Mouse (Mus musculus) erythroblast, adult 5-6 weeks (primary cell): ENCODE measurements around the gene Dis3l. TPM values are rescaled to one million over a fixed set of nuclear protein-coding genes. Genes with fewer than 3 reads are reported as not detected.

Source experiments
- ATAC-seq: replicated peaks from 2 replicates; pipeline ENCODE4 v1.8.0; 2016; ENCODE audit warnings: moderate number of reproducible peaks, mild to moderate bottlenecking, moderate TSS enrichment, inconsistent platforms; ENCODE audit not compliant: poor library complexity, low FRiP score, severe bottlenecking
- total RNA-seq, 2 experiments: library from RNA; stranded (forward) in 1 of 2; stranded (reverse) in 1 of 2; fragments of 150-400 nt in 1 of 2; fragments of 200-764, 138-1000 nt in 1 of 2; gene quantifications; 2 replicates each; pipeline versions ENCODE4 v1.2.3 to v1.2.4; 2015 to 2017; ENCODE audit warnings: low replicate concordance in 2 of 2

Gene Dis3l
- total RNA-seq (2015; ENCODE audit: low replicate concordance) (2.9 and 4.8 TPM in 2 replicates), total RNA-seq (2017; ENCODE audit: low replicate concordance) (4.9 and 10.8 TPM in 2 replicates)

- ATAC-seq: peak; percentile 82; the same call in 1 of the 2 replicates
Observed at GRCm38 (mm10) chr9:64341254-64341566, at the start of gene Dis3l. TSS of gene Dis3l (minus strand) at chr9:64341288.

DNA sequence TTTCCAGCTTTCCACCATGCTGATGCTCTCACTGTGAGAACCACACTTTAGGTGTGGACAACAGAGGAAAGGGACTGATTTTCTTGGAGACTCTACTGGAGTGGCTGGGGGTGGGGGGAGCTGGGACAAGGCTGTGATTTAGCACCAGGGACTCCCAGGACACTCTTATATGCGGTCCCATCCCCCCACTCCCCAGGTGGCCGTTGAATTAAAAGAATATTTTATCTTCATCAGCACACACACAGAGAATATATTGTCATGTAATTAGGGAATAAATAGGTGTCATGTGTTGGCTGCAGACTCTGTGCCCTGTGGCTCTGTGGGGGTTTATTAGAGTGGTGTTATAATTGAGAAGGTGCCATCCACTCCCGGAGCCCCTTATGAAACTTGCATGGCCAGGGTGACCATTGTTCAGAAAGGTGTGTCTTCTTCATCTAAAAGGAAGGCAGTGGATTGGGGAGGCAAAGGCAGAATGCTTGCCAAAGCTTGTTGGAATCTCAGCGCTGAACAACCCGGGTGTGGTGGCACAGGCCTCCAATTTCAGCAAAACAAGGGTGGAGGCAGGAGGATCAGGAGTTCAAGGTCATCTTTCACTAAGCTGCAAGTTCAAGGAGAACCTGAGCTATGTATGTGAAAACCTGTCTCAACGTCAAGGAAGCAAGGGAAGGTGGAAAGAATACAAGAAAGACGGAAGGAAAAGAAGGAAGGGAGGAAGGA lies 48.6 kb upstream of the Dis3l start:
- ATAC-seq: no peak

- ATAC-seq: no peak
Observed at GRCm38 (mm10) chr9:64386466-64387211, 45.6 kb upstream of the Dis3l start.

GRCm38 (mm10) chr9:64385511-64386465 lies 44.7 kb upstream of the Dis3l start, which contains the start of gene Megf11:
TSS of gene Megf11 (plus strand) at chr9:64385626.
- no peak for ATAC-seq

DNA sequence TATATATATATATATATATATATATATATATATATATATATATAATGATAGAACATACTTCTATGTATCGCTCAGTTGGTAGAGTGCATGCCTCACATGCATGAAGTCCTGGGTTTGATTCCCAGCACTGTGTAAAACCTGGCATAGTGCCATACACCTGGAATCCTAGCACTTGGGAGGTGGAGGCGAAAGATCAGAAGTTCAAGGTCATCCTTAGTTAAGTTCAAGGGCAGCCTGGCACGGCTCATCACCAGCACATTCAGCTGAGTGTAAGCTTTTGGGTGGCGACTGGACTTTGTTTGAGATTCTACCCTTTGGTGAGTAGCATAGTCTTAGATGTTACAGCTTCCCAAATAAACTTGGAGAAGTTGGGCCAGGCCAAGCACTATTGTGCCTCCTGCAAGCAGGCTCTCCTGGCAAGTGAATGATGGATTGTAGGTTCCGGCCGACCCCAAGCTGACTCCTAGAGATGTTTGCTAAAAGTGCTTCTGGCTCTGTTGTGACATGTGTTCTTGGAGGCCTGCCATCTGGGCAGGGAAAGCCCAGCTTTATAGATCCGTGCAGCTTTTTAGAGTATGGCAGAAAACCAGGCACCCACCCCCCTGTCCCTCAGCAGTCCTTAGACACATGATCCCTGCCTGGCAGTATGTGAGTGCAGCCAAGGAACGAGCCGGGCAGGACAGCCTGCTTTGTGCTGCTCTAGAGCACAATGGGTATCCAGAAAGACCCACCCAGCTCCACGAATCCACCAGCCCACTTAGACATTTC lies 42.1 kb upstream of the Dis3l start:
- no peak for ATAC-seq

- ATAC-seq: no peak
Observed at GRCm38 (mm10) chr9:64376380-64376779, 35.3 kb upstream of the Dis3l start.

DNA sequence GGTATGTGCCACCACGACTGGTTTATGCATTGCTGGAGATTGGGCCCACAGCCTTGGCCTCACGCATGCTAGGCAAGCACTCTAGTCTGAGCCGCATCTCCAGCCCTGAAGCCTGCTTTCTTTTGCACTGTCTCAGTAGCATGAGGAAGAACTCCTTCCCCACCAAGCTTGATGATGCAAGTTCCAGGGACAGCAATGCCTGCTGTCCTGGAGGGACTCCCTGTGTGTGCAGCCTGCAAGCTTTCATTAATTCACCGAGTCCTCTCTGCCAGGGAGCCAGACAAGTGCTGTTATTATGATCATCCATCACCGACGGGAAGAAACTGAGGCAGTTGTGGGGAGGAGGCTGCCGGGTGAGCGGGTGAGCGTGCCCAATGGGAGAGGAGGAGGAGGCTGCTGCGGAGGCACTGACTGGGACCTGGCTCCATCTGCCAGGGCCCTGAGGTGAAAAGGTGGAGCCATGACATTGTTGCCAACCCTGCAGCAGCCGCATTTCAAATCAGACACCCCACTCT lies 30.3 kb upstream of the Dis3l start:
- no peak for ATAC-seq

GRCm38 (mm10) chr9:64369871-64370270 lies 28.8 kb upstream of the Dis3l start:
- no peak for ATAC-seq

DNA sequence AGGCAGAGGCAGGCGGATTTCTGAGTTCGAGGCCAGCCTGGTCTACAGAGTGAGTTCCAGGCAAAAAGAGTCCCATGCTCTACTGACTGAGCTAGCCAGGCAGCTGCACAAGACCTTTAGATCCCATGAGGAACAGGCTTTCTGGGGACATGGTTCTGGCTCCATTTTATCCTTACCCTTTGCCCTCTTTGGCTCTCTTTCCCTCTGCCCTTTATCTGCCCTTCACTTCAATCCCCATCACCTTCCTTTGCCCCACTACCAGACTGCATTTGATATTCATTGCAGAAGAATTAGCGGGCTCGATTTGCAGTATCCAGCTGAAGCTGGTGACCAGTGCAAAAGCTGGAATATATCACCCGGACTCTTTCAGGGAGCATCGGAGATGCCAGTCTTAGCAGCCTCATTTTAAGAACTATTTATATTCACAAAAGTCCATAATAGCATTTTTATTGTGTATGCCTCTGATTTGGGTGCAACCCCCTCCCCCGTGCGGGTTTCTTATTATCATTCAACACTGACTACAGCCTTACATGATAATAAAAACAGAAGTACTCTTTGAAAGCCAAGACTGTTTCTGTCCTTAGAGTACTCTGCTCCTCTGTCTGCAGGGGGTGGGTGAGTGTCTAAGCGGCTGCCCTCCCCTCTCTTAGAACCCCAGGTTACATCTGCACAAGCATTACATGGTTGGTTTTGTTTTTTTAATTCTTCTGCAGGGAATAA lies 20.3 kb upstream of the Dis3l start:
- no peak for ATAC-seq

DNA sequence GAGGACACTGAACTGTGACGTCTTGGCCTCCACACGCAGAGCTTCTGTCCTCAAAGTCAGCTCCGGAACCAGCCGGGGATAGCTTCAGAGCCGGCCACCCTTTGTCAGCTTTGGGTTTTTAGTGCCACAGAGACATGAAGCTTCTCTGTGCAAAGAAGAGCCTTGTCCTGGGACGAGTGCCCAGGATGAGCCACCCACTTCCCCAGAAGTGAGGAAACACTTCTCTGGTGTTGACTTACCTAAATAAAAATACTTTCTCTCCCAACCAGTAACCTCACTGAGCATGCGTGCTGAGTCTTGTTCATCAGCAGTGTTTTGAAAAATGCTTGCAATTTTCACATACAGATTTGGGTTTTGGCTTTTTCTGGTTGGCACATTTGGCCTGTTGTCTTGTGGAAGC lies 14.5 kb upstream of the Dis3l start:
- ATAC-seq: no peak

- peak; percentile 57; the same call in 1 of the 2 replicates for ATAC-seq
Observed at GRCm38 (mm10) chr9:64351191-64351590, 10.1 kb upstream of the Dis3l start.

- no peak for ATAC-seq
Observed at GRCm38 (mm10) chr9:64349490-64349889, 8.4 kb upstream of the Dis3l start.

DNA sequence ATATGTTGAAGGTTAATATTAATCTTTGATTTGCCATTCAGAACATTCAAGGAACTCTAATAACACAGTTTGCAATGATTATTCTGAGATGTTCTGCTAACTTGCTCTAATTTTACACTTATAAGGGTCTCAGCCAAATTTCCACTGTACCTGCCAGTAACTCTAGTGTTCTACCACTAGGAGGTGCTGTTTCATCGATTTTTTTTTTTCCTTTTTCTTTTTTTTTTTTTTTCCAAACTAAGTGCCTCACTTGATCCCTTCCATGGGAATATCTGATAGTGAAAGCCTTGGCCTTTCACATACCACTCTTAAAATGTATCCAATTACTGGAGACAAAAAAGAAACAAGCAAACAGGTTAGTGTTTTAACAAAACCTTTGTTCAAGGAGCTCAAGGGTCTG lies 6.3 kb upstream of the Dis3l start:
- ATAC-seq: no peak

DNA sequence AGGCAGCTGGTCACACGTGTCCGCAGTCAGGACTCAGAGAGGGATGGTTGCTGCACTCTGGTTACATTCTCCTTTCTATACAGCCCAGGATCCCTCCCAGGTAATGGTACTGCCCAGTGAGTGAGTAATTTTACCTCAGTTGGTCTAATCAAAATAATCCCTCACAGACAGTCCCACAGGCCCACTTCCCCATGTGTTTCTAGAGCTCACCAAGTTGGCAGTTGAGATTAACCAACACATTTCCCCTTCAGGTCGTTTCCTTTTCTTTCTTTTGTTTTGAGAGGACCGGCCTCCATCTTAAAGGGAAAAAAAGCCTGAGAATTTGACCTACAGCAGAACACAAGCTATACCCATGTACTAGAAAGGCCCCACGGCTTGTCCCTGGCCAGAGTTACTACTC lies 4.8 kb upstream of the Dis3l start:
- no peak for ATAC-seq

- ATAC-seq: no peak
Observed at GRCm38 (mm10) chr9:64343656-64344055, 2.6 kb upstream of the Dis3l start.

DNA sequence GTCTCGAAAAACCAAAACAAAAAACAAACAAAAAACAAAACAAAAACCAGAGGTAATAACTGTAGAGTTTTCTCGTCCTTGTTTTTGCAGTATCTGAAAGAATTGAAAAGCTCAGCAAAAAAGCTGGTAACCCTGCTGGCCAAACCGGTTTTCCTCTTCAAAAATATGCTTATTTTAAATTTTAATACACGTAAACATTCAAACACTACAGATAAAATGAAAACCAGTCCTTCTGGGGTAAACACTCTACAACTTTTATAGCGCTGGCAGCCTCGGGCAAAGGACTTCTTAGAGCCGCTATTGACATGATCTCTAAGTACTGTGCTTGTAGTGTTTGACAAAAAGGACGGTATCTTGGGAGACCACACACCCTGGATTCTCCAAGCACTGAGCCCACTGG lies 583 bp upstream of the Dis3l start:
- ATAC-seq: no peak

DNA sequence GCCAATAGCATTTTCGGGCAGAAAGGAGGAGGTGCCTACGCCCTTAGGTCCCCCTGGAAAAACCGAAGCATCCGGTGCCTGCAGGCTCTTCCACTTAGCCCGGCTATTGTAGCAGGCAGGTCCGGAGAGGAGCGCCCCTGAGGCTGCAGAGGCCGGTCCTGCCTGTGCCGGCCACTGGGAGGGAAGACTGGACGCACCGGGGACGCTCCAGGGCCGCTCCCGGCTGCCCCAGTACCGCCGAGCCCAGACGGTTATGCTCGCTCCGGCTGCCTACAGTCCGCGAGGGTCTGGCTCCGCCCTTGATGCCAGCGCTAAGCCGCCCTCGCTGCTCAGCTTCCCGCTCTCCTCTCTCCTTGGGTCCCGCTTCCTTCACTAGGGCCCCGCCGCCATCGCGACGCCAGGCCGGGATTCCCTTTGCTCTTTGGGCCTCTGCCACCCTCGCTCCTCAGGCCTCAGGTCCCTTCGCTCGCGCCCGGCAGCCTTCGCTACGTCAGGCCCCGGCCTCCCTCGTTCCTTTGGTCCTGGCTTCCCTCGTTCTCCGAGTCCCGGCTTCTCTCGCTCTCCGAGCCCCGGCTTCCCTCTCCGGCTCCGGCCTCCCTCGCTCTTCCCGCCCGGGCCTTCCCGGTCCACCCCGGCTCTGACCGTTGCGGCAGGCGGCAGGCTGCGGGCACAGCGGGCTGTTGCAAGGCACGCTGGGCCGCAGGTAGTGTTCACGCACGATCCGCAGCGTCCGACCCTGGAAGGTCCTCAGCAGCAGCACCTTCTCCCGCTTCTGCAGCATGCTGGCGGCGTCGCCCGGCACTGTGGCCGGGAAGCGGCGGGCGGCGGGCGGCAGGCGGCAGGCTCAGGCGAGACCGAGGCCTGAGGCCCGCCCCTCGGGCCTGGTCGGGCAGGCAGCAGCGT lies 486 bp downstream of the Dis3l start:
- ATAC-seq: peak; percentile 85

DNA sequence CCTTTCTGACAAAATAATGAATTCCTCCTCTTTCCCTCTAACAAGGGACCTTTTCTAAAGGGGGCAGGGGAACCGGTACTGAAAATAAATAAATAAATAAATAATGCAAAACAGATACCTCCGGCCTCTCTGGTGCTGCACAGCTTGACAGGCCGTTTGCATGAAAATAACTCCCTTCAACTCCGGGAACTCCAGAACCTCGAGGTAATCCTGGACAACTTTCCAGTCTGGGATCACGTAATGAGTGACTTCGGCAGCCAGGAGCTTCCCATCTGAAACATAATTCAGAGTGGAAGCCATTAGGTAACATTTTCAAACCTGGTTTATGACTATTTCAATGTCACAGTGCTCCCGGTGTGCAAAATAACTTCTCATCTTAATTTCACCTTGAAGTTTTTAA lies 1.7 kb downstream of the Dis3l start:
- ATAC-seq: no peak
